Mouse (Mus musculus) hematopoietic stem cell, adult 5-6 weeks (primary cell): ENCODE results near the gene Aknad1. TPM values are rescaled to one million over a fixed set of nuclear protein-coding genes. Genes with fewer than 3 reads are reported as not detected.
A peak's percentile ranks its signal among the peaks of the same experiment; 100 is the strongest.

Experiments
- ATAC-seq, 2 experiments: fragments of 125-278 bp in 1 of 2; replicated peaks in 1 of 2; 2 replicates each; pipeline ENCODE4 v1.8.0; 2016 to 2017; ENCODE audit warnings: inconsistent platforms in 2 of 2, mild to moderate bottlenecking in 2 of 2, moderate number of reproducible peaks in 2 of 2, low read depth in 1 of 2, moderate TSS enrichment in 1 of 2; ENCODE audit not compliant: low FRiP score in 2 of 2, poor library complexity in 2 of 2, severe bottlenecking in 2 of 2, insufficient read depth in 1 of 2, low TSS enrichment in 1 of 2
- total RNA-seq: library from RNA; stranded (forward); fragments of 172-1452, 232-1000 nt; gene quantifications from 2 replicates; pipeline ENCODE4 v1.2.3, GENCODE M21; 2017

The Aknad1 gene
- total RNA-seq, 1 experiment from 2014 or later, result 0.55 TPM

DNA sequence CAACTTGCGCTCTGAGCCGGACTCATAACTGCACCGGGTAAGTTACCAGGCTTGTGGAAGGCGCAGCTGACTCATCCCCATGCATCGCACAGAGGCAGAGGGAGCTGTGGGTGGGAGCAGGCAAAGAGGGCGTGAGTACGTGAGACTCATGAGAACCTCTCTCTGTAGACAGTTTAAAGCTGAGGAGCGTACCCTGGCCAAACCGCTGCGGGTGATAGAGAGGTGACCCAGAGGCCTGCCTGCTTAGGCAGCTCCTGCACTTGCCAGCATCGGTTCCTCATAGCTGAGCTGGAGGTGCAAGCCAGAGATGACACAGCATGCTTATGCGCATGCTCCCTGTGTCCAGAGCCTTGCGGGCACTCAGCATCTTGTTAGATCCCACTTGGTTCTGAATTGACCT, 32.8 kb downstream of the Aknad1 start:
- no peak for ATAC-seq

DNA sequence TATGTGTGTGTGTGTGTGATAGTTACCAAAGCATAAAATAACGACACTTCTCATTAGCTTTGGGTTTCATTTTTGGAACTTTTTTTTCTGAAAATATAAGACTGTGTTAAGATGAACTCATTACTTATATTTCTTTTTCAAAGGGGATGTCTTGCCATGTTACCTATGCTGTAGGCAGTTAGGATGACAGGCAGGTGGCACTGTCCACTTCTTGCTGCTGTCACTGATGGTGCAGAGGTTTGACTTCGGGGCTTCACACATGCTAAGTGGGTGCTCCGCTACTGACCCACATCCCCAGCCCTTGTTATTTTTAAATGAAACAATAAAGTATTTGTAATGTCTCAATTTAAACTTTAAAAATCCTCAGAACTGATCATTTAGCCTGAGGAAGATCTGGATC, 33.4 kb downstream of the Aknad1 start:
- no peak for ATAC-seq

DNA sequence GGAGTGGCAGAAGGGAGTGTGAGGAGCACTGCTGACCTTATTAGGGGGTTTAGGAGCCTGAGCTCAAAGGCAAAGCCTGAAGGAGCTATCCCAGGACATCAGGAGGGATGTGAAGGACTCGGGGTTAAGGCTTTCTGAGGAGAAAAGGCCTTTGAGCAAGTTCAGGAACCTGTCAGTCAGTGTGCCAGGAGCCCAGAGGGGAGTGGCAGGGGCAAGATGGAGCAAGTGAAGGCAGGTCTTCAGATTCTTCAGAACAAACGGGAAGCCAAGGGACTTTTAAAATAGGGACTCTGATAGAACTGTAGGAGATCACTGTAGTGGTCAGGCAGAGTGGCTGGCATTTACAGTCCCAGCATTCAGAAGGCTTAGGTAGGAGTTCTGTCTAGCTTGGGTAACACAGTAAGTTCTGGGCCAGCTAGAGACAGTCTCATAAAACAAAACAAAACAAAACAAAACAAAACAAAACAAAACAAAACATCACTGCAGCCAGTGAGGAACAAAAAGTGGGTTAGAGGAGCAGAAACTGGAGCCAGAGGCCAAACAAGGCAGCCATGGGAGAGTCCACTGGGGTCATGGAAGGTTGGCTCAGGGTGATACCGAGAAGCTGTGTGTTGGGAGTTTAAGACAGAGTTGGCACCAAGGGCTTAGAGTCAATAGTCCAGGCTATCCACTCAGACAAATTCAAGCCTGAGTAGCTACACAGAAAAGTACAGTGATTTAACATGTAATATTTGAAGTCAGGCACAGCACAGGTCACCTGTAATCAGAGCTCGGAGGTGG, 39.5 kb downstream of the Aknad1 start:
- ATAC-seq, result no peak

DNA sequence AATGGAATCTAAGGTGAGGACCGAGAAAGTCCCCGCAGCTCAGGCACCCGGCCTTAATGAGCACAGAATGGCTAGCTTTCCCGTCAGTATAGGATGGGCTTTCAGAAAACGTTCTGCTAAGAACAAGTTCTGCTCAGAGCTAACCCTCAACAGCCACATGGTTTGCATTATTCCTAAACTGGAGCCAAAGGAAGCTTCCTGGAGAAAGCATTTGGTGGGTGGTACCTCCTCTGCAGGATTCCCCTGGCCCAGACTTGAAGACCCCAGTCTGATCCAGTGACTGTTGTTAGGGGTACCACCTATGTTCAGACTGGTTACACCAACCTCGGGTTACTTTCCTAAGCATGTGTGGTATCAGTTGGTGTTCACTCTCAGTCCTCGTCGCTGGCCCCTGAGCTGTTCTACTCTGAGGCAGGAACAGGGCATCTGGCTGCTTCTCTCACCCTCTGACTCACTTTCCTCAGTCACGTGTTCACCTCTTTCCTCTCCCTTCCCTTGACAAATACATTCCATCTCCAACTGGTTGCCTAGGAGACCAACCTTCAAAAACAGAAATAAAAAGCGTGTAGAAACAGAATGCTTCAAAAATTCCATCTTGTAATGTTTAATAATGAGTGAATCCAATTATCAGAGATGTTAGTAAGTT, 41.9 kb downstream of the Aknad1 start:
- ATAC-seq, result no peak

DNA sequence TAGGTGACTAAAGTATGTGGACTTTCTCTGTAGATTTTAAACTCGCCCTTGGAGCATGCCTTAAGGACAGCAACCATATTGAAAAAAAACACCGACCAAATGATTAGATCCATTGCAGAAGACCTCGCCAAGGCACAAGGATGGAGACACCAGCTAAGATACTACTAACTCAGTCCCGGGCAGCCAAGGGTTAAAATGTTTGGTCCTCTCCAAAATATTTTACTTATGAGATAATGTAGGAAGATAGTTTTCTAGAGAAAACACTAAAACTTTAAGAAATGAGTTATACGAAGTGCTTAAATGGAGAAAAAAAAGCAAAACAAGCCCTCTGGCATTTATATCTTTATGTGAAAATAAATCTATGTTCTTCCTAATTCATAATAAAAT, 42.4 kb downstream of the Aknad1 start:
- no peak for ATAC-seq

DNA sequence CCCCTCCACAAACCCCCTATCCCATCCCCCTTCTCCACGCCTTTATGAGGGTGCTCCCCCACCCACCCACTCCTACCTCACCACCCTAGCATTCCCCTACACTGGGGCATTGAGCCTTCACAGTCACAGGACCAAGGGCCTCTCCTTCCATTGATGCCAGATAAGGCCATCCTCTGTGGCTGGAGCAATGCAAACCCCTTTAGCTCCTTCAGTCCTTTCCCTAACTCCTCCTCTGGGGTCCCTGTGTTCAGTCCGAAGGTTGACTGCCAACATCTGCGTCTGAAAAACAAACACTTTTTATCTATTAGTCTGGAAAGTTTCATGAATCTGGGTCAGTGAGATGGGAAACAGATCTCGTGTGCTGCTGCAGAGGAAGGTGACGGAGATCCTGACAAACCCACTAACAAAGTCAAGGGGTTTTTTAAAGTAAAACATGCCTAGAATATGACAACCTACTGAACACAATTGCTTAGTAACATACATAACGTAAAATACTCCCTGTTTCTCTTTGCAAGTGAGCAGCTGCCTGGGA, 43.0 kb downstream of the Aknad1 start:
- no peak for ATAC-seq

DNA sequence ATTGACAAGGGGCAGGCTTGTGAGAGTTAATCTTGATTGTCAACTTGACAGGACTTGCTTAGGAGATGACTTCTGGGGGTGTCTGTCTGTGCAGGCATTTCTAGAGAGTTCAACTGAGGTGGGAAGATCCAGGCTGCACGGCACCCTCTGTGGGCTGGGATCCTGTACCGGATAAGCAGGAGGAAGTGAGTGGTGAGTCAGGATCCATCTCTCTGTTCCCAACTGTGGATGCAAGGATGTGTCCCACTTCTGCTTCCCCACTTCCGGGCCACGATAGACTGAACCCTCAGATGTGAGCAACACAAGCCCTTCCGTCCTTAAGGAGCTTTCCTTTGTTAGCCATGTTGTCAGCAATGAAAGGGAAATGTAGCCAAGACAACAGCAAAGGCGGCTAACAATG, 47.1 kb downstream of the Aknad1 start:
- ATAC-seq, result no peak

DNA sequence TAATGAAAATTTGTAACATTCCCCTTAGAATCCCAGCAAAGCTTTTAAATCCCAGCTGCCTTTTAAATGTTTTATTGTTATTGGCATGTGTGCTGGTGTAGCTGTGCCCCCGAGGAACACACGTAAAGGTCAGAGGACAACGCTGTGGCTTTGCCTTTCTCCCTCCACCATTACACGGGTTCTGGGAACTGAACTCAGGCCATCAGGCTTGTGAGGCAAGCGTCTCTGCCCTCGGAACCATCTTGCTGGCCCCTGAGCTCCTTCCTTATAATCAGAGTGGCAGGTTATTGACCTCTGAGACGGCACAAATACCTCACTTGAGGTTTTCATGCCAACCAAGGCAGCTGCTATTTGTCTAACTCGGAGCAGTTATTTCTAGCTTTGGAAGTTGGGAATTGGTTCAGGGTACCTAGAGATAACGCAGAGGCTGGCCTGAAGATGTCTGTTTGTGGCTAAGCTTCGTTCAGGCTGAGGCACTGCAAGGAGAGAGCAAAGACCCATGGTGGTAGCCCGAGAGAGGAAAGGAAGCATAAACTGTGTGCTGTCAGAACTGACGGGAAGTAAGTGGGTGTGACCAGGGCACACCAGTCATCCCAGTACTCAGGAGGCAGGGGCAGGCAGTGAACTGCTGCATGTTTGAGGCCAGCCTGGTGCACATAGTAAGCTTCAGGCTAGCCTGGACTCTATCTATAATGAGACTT, 48.4 kb downstream of the Aknad1 start:
- ATAC-seq, result peak in 1 of 2 experiments; percentile 42; a peak in 1 of 4 replicates

DNA sequence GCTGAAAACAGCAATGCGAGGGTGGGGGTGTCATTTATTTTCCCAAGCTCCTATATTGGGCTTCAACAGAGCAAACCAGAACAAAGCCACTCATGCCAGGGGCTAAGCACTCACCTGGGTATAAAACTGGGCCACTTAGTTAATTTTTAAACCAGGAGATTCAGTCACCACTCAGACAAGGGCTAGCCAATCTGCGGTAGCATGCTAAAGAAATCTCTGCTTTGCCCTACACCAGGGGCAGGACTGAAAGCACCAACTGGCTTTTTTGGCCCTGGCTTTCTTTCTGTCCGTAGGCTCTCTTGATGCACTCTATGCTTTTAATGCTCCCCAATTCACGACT, 49.0 kb downstream of the Aknad1 start:
- ATAC-seq, result no peak

DNA sequence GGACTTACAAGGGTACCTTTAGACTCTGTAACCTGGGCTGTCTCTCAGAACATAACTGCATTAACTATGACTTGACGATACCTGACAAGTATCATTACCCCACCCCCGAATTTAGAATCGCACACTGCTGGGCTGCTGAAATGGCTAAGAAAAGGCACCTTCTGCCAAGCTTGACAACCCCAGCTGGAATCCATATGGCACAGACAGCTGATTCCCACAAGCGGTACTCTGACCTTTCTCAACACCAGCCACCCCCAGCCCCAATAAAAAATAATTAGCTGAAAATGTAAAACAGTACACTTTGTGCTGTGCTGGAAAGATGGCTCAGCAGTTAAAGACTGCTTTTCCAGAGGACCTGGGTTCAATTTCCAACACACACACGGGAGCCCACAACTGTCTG, 49.8 kb downstream of the Aknad1 start:
- no peak for ATAC-seq

DNA sequence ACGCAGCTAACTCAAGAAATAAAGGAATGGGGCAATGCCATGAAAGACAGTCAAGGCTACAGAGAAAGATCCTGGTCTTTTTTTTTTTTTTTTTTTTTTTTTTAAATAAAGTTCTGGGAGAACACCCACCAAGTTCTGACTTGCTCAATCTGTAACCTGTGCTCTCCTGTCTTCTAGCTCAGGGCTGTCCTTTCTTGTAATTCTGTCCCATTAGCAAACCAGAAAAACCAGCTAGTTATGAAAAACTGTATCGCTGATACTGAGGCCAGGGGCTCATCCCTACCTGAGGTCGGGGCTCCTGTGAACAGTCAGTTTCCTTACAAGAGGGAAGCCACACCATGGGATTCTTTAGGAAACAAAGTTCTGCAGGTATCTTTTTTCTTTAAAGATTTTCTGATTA, 51.0 kb downstream of the Aknad1 start:
- ATAC-seq, result no peak

DNA sequence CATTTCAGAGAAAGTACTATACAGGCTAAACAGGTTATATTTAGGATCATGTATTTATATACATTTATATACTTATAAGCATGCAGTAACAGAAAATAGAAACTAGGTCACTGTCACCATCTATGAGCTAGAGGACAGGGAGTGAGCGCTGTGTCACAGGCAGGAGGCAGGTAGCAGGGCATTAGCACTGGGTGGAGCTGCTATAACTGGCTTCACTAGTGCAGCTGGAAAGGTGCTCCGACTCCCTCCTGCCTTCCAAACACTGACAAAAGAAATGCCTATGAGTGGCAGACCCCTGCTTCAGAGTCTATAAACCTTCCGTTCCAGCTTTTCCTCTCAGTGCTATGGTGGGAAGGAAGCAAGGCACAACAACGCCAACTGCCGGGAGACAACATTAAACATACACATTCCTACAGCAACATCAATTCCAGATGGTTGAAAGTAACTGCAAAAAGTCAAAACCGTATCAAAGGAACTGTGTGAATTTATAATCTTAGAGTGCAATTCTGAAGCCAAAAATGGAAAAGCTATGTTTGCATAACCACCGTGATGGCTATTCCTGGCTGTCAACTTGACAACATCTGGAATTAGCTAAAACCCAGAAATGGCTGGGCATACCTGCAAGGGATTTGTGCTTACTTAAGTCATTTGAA, 51.7 kb downstream of the Aknad1 start:
- no peak for ATAC-seq

DNA sequence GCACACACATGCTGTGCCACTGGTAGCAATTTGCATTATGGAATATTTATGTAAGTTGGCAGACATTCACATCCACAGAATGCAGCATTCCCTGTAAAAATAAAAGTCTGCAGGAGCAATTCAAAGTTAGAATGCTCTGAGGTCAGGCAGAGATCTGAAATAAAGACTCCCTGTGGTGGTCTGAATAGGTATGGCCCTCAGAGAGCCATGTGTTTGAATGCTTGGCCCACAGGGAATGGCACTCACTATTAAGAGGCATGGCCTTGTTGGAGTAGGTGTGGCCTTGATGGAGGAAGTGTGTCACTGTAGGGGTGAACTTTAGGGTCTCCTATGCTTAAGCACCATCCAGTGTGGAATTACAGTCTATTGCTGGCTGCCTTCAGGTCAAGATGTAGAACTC, 53.0 kb downstream of the Aknad1 start:
- ATAC-seq, result no peak

DNA sequence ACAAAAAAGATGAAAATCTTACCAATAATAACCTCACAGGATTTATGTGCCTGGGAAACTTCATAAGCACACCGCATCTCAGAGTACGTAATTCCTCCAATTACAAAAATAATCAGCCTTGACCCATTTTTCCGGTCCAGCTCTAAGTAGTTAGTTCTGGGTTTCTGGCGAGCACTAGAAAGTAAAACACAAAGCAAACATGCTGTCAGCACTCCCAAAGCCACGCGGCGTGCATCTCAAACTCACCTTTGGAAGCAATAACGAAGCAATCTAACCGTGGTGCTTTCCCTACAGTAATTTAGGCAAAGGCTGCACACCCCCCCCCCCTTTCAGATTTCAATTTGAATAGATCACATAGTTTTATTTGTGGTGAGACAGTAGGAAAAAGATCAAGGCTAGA, 55.3 kb downstream of the Aknad1 start:
- no peak for ATAC-seq

DNA sequence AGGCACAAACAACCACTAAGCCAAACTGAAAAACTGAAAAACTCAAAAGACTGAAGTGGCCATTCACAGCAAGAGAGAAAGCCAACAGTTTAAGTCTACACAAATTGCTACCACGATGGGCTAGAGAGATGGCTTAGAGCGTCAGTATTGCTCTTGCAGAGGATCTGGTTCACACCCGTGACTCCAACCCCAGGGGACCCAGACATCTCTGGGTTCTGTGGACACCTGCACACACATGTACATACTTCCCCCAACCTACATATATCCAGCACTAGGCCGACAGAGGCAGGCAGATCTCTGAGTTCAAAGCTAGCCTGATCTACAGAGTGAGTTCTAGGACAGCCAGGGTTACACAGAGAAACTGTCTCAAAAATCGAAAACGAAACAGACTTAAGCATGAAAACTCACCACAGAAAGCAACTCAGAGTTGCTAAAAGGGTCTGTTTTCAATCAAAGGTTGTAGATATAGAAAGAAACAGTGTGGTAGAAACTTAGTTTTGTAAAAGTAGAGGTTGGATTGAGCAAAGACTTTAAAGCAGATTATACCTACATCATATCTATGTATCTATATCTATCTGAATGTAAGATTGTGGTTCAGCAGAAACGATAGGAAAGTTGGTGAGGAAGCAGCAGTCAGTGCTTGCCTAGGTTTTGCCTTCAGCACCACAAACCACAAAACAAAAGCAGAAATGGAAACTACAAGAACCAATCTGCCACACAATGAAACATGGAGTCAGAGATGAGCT, 56.3 kb downstream of the Aknad1 start:
- ATAC-seq, result peak; percentile 35 to 56; a peak in 2 of 4 replicates

DNA sequence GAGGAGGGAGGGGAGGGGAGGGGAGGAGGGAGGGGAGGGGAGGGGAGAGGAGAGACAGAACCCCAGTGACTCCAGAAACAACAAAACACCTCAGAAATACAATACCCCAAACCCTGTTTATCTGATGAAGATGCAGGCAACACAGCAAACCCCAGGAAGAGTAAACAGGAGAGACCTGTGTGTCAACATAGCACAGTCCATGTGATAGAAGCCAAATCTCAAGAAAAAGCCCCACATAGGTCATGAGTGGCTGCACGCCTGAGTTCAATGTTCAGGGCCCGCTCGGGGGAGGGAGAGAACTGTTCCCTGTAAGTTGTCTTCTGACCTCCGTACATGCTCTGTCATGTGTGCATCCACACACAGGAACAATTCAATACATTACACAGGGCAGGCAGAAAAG, 56.9 kb downstream of the Aknad1 start:
- ATAC-seq, result no peak

DNA sequence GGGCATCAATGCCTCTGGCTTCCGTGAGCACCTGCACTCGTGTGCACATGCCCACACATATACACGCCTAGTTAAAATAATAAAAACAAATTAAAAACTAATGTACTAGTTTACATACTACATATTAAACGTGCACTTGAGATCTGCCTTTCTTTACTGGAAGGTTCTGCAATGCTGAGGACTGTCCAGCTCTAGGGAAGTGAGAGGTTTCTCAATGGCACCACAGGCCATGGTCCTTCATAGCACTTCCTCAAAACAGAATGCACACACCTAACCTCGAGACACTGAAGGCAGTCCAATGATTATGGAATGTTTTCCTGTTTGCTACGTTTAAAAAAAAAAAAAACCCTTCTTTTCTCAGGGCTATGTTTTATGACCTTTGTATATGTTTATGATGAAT, 58.3 kb downstream of the Aknad1 start:
- ATAC-seq, result peak; percentile 42 to 74; a peak in 1 of 4 replicates
